Mouse (Mus musculus) liver, adult 2 months (tissue): ENCODE results near the gene Gm11554. TPM values are rescaled to one million over a fixed set of nuclear protein-coding genes. Genes with fewer than 3 reads are reported as not detected.

Experiments
- DNase-seq: peaks from one replicate; pipeline ENCODE4 v3.0.0-alpha.2; 2011; ENCODE audit warnings: low read depth, low spot score; ENCODE audit errors: extremely low read depth
- H3K27ac ChIP-seq: fragments of 200-500 bp; replicated peaks from 2 replicates; pipeline ENCODE4 v1.5.1; 2012; ENCODE audit warnings: low read depth, mild to moderate bottlenecking, control low read depth, inconsistent platforms, low read length; ENCODE audit not compliant: insufficient read depth
- H3K27me3 ChIP-seq: fragments of 200-500 bp; 2 replicates; pipeline ENCODE4 v1.6.1; 2012; ENCODE audit warnings: mild to moderate bottlenecking, moderate library complexity, low read length, inconsistent platforms; ENCODE audit not compliant: control insufficient read depth, insufficient read depth
- H3K36me3 ChIP-seq: fragments of 200-500 bp; 2 replicates; pipeline ENCODE4 v1.6.1; 2012; ENCODE audit warnings: low read length, inconsistent platforms; ENCODE audit not compliant: control insufficient read depth, insufficient read depth
- H3K4me1 ChIP-seq: fragments of 200-500 bp; 2 replicates; pipeline ENCODE4 v1.6.1; 2011; ENCODE audit warnings: low read length; ENCODE audit not compliant: control insufficient read depth, insufficient read depth
- H3K4me3 ChIP-seq: fragments of 200-500 bp; 2 replicates; pipeline ENCODE4 v1.5.1; 2011; ENCODE audit warnings: low read depth, mild to moderate bottlenecking, control low read depth, low read length, moderate library complexity; ENCODE audit not compliant: insufficient read depth
- H3K79me2 ChIP-seq: fragments of 200-500 bp; 2 replicates; pipeline ENCODE4 v1.6.1; 2012; ENCODE audit warnings: inconsistent platforms, mild to moderate bottlenecking, low read length, moderate library complexity; ENCODE audit not compliant: control insufficient read depth, insufficient read depth
- H3K9ac ChIP-seq: fragments of 200-500 bp; 2 replicates; pipeline ENCODE4 v1.6.1; 2012; ENCODE audit warnings: low read depth, mild to moderate bottlenecking, control low read depth, inconsistent platforms, low read length
- CTCF ChIP-seq: fragments of 200-500 bp; IDR thresholded peaks from 2 replicates; pipeline ENCODE4 v1.5.1; 2011; ENCODE audit warnings: low read depth, low read length, control low read depth
- POLR2A ChIP-seq: fragments of 200-500 bp; IDR thresholded peaks from 2 replicates; pipeline ENCODE4 v1.6.1; 2011; ENCODE audit warnings: low read length, control low read depth; ENCODE audit not compliant: insufficient read depth; ENCODE audit errors: extremely low read depth
- WGBS: fragments of 180-500 bp; shearing (Covaris S2); methylation state at CpG from one replicate; pipeline ENCODE4 v1.1.7; 2018; 5-methylcytosine and 5-hydroxymethylcytosine counted together
- polyA plus RNA-seq: library from polyadenylated mRNA; depleted of rRNA; stranded (reverse); fragments of >200 nt; gene quantifications from 2 replicates; pipeline ENCODE4 v1.2.3, GENCODE M21; 2012; rRNA removed
- total RNA-seq: library from RNA; depleted of rRNA; stranded (reverse); fragments of >200 nt; gene quantifications from 2 replicates; pipeline ENCODE4 v1.2.3, GENCODE M21; 2014; rRNA removed

Gm11554 gene
- total and polyA plus RNA-seq, 2 experiments = not detected

- Histone ChIP-seq H3K27me3 (no peaks in the 10 kb centered on the region), H3K4me3 (no peak overlapping the region), H3K4me1 (no peaks in the 10 kb centered on the region; the same call in 1 of the 2 replicates), H3K9ac (no peak overlapping the region), H3K36me3 (no peaks in the 10 kb centered on the region), H3K79me2 (no peaks in the 10 kb centered on the region), H3K27ac (no peak overlapping the region)
- TF ChIP-seq POLR2A (no peak), CTCF (no peak)
- 92% methylated on average over 1 of the region's 1 CpGs for WGBS
- no peak for DNase-seq
Measured at GRCm38 (mm10) chr11:99758877-99759276, 45.4 kb downstream of the Gm11554 start.

Other genes starting within 250 kb of the Gm11554 start
Only the 30 nearest of the 43 such genes appear.
- not detected in 2 replicates for gene Krtap2-4, start 189.6 kb downstream of the Gm11554 start, total RNA-seq
- not detected in 2 replicates for gene Krtap2-4, start 189.6 kb downstream of the Gm11554 start, polyA plus RNA-seq
- gene Gm11562, start 184.0 kb downstream of the Gm11554 start, total RNA-seq = not detected in 2 replicates
- not detected in 2 replicates for gene Gm11562, start 184.0 kb downstream of the Gm11554 start, polyA plus RNA-seq
- gene Krtap4-1, start 176.2 kb downstream of the Gm11554 start, total RNA-seq = not detected in 2 replicates
- not detected in 2 replicates for gene Krtap4-1, start 176.2 kb downstream of the Gm11554 start, polyA plus RNA-seq
- not detected in 2 replicates for gene Krtap4-2, start 169.4 kb downstream of the Gm11554 start, total RNA-seq
- not detected in 2 replicates for gene Krtap4-2, start 169.4 kb downstream of the Gm11554 start, polyA plus RNA-seq
- not detected in 2 replicates for gene Krtap4-7, start 160.4 kb downstream of the Gm11554 start, total RNA-seq
- gene Krtap4-7, start 160.4 kb downstream of the Gm11554 start, polyA plus RNA-seq = not detected in 2 replicates
- not detected in 2 replicates for gene Gm11555, start 154.2 kb downstream of the Gm11554 start, total RNA-seq
- gene Gm11555, start 154.2 kb downstream of the Gm11554 start, polyA plus RNA-seq = not detected in 2 replicates
- not detected in 2 replicates for gene Gm11563, start 145.5 kb downstream of the Gm11554 start, total RNA-seq
- not detected in 2 replicates for gene Gm11563, start 145.5 kb downstream of the Gm11554 start, polyA plus RNA-seq
- not detected in 2 replicates for gene Krtap4-6, start 138.5 kb downstream of the Gm11554 start, total RNA-seq
- not detected in 2 replicates for gene Krtap4-6, start 138.5 kb downstream of the Gm11554 start, polyA plus RNA-seq
- gene Gm14190, start 113.7 kb downstream of the Gm11554 start, total RNA-seq = not detected in 2 replicates
- gene Gm14190, start 113.7 kb downstream of the Gm11554 start, polyA plus RNA-seq = not detected in 2 replicates
- not detected in 2 replicates for gene Gm14180, start 70.2 kb downstream of the Gm11554 start, total RNA-seq
- not detected in 2 replicates for gene Gm14180, start 70.2 kb downstream of the Gm11554 start, polyA plus RNA-seq
- not detected in 2 replicates for gene Gm11595, start 31.5 kb downstream of the Gm11554 start, total RNA-seq
- gene Gm11595, start 31.5 kb downstream of the Gm11554 start, polyA plus RNA-seq = not detected in 2 replicates
- gene Krtap4-8, start 23.7 kb downstream of the Gm11554 start, total RNA-seq = not detected in 2 replicates
- not detected in 2 replicates for gene Krtap4-8, start 23.7 kb downstream of the Gm11554 start, polyA plus RNA-seq
- not detected in 2 replicates for gene Krtap4-9, start 19.2 kb downstream of the Gm11554 start, total RNA-seq
- not detected in 2 replicates for gene Krtap4-9, start 19.2 kb downstream of the Gm11554 start, polyA plus RNA-seq
- not detected in 2 replicates for gene Gm11596, start 11.0 kb downstream of the Gm11554 start, total RNA-seq
- gene Gm11596, start 11.0 kb downstream of the Gm11554 start, polyA plus RNA-seq = not detected in 2 replicates
- gene Gm11569, start 5.5 kb downstream of the Gm11554 start, total RNA-seq = not detected in 2 replicates
- gene Gm11569, start 5.5 kb downstream of the Gm11554 start, polyA plus RNA-seq = not detected in 2 replicates
- not detected in 2 replicates for gene Krtap4-13, start 5.4 kb upstream of the Gm11554 start, total RNA-seq
- gene Krtap4-13, start 5.4 kb upstream of the Gm11554 start, polyA plus RNA-seq = not detected in 2 replicates
- not detected in 2 replicates for gene Gm11564, start 11.2 kb upstream of the Gm11554 start, total RNA-seq
- not detected in 2 replicates for gene Gm11564, start 11.2 kb upstream of the Gm11554 start, polyA plus RNA-seq
- gene 2300003K06Rik, start 33.6 kb upstream of the Gm11554 start, total RNA-seq = not detected in 2 replicates
- not detected in 2 replicates for gene 2300003K06Rik, start 33.6 kb upstream of the Gm11554 start, polyA plus RNA-seq
- gene Krtap4-16, start 47.2 kb upstream of the Gm11554 start, total RNA-seq = not detected in 2 replicates
- gene Krtap4-16, start 47.2 kb upstream of the Gm11554 start, polyA plus RNA-seq = not detected in 2 replicates
- not detected in 2 replicates for gene Gm11568, start 53.5 kb upstream of the Gm11554 start, total RNA-seq
- gene Gm11568, start 53.5 kb upstream of the Gm11554 start, polyA plus RNA-seq = not detected in 2 replicates
- gene Gm11559, start 60.0 kb upstream of the Gm11554 start, total RNA-seq = not detected in 2 replicates
- gene Gm11559, start 60.0 kb upstream of the Gm11554 start, polyA plus RNA-seq = not detected in 2 replicates
- not detected in 2 replicates for gene Krtap9-1, start 68.9 kb upstream of the Gm11554 start, total RNA-seq
- gene Krtap9-1, start 68.9 kb upstream of the Gm11554 start, polyA plus RNA-seq = not detected in 2 replicates
- gene Gm11567, start 74.7 kb upstream of the Gm11554 start, total RNA-seq = 0.28 TPM in 1 of 2 replicates, not detected in the other
- not detected in 2 replicates for gene Gm11567, start 74.7 kb upstream of the Gm11554 start, polyA plus RNA-seq
- not detected in 2 replicates for gene Krtap31-1, start 103.5 kb upstream of the Gm11554 start, total RNA-seq
- gene Krtap31-1, start 103.5 kb upstream of the Gm11554 start, polyA plus RNA-seq = not detected in 2 replicates
- gene Gm11565, start 110.3 kb upstream of the Gm11554 start, total RNA-seq = not detected in 2 replicates
- gene Gm11565, start 110.3 kb upstream of the Gm11554 start, polyA plus RNA-seq = not detected in 2 replicates
- gene Krtap31-2, start 131.8 kb upstream of the Gm11554 start, total RNA-seq = not detected in 2 replicates
- not detected in 2 replicates for gene Krtap31-2, start 131.8 kb upstream of the Gm11554 start, polyA plus RNA-seq
- gene Krtap9-5, start 144.0 kb upstream of the Gm11554 start, total RNA-seq = not detected in 2 replicates
- gene Krtap9-5, start 144.0 kb upstream of the Gm11554 start, polyA plus RNA-seq = not detected in 2 replicates
- not detected in 2 replicates for gene Krtap29-1, start 174.6 kb upstream of the Gm11554 start, total RNA-seq
- not detected in 2 replicates for gene Krtap29-1, start 174.6 kb upstream of the Gm11554 start, polyA plus RNA-seq
- gene Krtap16-1, start 182.2 kb upstream of the Gm11554 start, total RNA-seq = not detected in 2 replicates
- gene Krtap16-1, start 182.2 kb upstream of the Gm11554 start, polyA plus RNA-seq = not detected in 2 replicates
- not detected in 2 replicates for gene Krtap17-1, start 189.5 kb upstream of the Gm11554 start, total RNA-seq
- gene Krtap17-1, start 189.5 kb upstream of the Gm11554 start, polyA plus RNA-seq = not detected in 2 replicates